Mouse (Mus musculus) neutrophil, adult 65 days (primary cell): Measurements from ENCODE around the gene Vmn1r81. TPM values are rescaled to one million over a fixed set of nuclear protein-coding genes. Genes with fewer than 3 reads are reported as not detected.

ENCODE experiments used
- total RNA-seq: library from RNA; stranded (reverse); gene quantifications from 2 replicates; pipeline ENCODE4 v1.2.4, GENCODE M21; 2023

The Vmn1r81 gene
- total RNA-seq, result not detected in 2 replicates

GRCm38 (mm10) chr7:12268169-12268568 is at the start of gene Vmn1r81:
Gene Vmn1r81 (minus strand): TSS chr7:12268269.

GRCm38 (mm10) chr7:12300130-12300529 is 32.1 kb upstream of the Vmn1r81 start, which contains the start of gene Vmn1r82:
Gene Vmn1r82 (plus strand): TSS chr7:12300430.

Other genes with a start within 250 kb of the Vmn1r81 start
- not detected in 2 replicates for gene Vmn1r77, start 231.5 kb downstream of the Vmn1r81 start, total RNA-seq
- gene Vmn1r78, start 118.0 kb downstream of the Vmn1r81 start, total RNA-seq, result not detected in 2 replicates
- not detected in 2 replicates for gene Vmn1r79, start 97.0 kb downstream of the Vmn1r81 start, total RNA-seq
- not detected in 2 replicates for gene Vmn1r80, start 79.0 kb downstream of the Vmn1r81 start, total RNA-seq
- not detected in 2 replicates for gene Vmn1r82, start 32.2 kb upstream of the Vmn1r81 start, total RNA-seq
- gene Vmn1r83, start 61.2 kb upstream of the Vmn1r81 start, total RNA-seq, result 0.23 and 0.82 TPM in 2 replicates
- not detected in 2 replicates for gene Vmn1r84, start 101.0 kb upstream of the Vmn1r81 start, total RNA-seq
- not detected in 2 replicates for gene Zfp551, start 154.5 kb upstream of the Vmn1r81 start, total RNA-seq
- gene Zfp606, start 210.0 kb upstream of the Vmn1r81 start, total RNA-seq, result 2.2 and 2.3 TPM in 2 replicates
- gene 2900092C05Rik, start 244.2 kb upstream of the Vmn1r81 start, total RNA-seq, result not detected in 2 replicates